Comparison of ENCODE assay signal across 14 mouse cellular contexts in the genomic region with DNA sequence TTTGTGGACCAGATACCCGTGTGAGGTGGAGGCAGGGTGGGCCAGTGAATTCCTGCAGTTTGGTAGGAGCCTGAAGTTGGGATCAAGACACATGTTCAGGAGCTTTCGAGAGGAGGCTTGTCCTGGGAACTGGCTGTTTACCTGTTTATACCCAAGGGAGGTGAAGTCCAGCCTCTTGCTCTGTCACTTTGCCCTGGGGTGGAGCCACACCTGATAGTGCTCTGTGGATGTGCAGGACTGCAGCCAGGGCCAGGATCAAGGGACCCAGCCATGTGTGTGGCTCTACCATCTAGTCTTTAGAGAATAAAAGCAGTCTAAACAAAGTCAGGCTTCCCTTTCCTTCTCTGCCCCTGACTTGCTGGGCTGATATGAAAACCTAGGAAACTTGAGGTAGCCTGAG. TPM values are rescaled to one million over a fixed set of nuclear protein-coding genes. Genes with fewer than 3 reads are reported as not detected.
"Had no signal": no experiment of that assay in that cellular context is flagged by ENCODE, and none has a peak within 500 bp of the region (broad histone marks: within the 10 kb centered on the region; RNA-seq: fewer than 3 reads in every experiment).

No protein-coding gene starts in this region.

- DNase-seq: left cerebral cortex, postnatal 4 days; lung, adult 18-20 months; right cerebral cortex, postnatal 4 days; thymus, postnatal 4 days had no signal

- H3K9me3 ChIP-seq: intestine, embryonic 15.5 days; limb, embryonic 13.5 days; midbrain, embryonic 12.5 days; neural tube, embryonic 15.5 days; stomach, embryonic 15.5 days had no signal

- H3K4me3 ChIP-seq: intestine, embryonic 15.5 days; layer of hippocampus, adult 2 months; limb, embryonic 13.5 days; midbrain, embryonic 12.5 days; myocyte; neural tube, embryonic 15.5 days; stomach, embryonic 15.5 days had no signal

- ATAC-seq: intestine, embryonic 15.5 days had no signal

- H3K9ac ChIP-seq: hindbrain, embryonic 14.5 days; intestine, embryonic 15.5 days; limb, embryonic 13.5 days; midbrain, embryonic 12.5 days; neural tube, embryonic 15.5 days; stomach, embryonic 15.5 days had no signal

- H3K36me3 ChIP-seq: limb, embryonic 13.5 days; midbrain, embryonic 12.5 days; neural tube, embryonic 15.5 days; stomach, embryonic 15.5 days had no signal

- H3K27ac ChIP-seq: hindbrain, embryonic 14.5 days; intestine, embryonic 15.5 days; kidney, postnatal 0 days; layer of hippocampus, adult 2 months; limb, embryonic 13.5 days; midbrain, embryonic 12.5 days; neural tube, embryonic 15.5 days; stomach, embryonic 15.5 days had no signal

- H3K27me3 ChIP-seq: intestine, embryonic 15.5 days; limb, embryonic 13.5 days; midbrain, embryonic 12.5 days; neural tube, embryonic 15.5 days; stomach, embryonic 15.5 days had no signal

- H3K4me2 ChIP-seq: hindbrain, embryonic 14.5 days; intestine, embryonic 15.5 days; limb, embryonic 13.5 days; midbrain, embryonic 12.5 days; neural tube, embryonic 15.5 days; stomach, embryonic 15.5 days had no signal

RNA-seq across cellular contexts. Expression of a gene that starts 40.9 kb away (rescaled TPM):
- total RNA-seq: megakaryocyte-erythroid progenitor cell, adult 5-6 weeks had no signal
